Mouse (Mus musculus) frontal cortex, adult (tissue): ENCODE data around the gene Zfhx3.

ENCODE experiments used
- ATAC-seq: cut with Nextera tagmentation; 2 replicates; pipeline ENCODE4 v1.9.2; 2017; ENCODE audit warnings: mild to moderate bottlenecking, moderate library complexity, mixed read lengths; ENCODE audit not compliant: low TSS enrichment

Gene Zfhx3

GRCm38 (mm10) chr8:108993718-108994117 lies 1051.3 kb downstream of the Zfhx3 start:
- no peak for ATAC-seq

GRCm38 (mm10) chr8:108994187-108994586 lies 1051.7 kb downstream of the Zfhx3 start:
- ATAC-seq, result no peak

- ATAC-seq, result no peak
These were observed 1052.4 kb downstream of the Zfhx3 start for GRCm38 (mm10) chr8:108994880-108995279.

- ATAC-seq, result no peak
These were observed 1054.9 kb downstream of the Zfhx3 start for GRCm38 (mm10) chr8:108997334-108997733.

GRCm38 (mm10) chr8:108999297-109000249 lies 1057.1 kb downstream of the Zfhx3 start:
- ATAC-seq, result no peak

DNA sequence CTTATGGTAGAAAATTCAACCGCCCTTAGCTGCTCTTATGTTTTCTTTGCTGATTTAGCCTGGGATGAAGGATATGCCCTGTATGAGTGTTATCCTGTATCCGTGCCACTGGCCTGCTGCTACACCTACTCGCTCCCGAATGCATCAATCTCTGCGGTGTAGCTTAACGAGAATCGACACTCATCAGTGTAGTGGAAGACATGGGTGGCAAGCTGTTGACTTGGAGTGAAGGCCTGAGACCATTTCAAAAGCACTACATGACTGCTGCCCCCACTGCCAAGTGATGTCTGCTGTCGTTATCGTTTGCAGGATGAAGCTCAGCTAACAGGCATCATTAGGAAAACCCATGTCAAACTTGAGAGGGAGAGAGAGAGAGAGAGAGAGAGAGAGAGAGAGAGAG lies 1058.6 kb downstream of the Zfhx3 start:
- ATAC-seq, result no peak

GRCm38 (mm10) chr8:109001923-109002322 lies 1059.5 kb downstream of the Zfhx3 start:
- no peak for ATAC-seq

- no peak for ATAC-seq
These were observed 1064.5 kb downstream of the Zfhx3 start for GRCm38 (mm10) chr8:109006986-109007385.
